Mouse (Mus musculus) spleen, postnatal 14 days (tissue): Measurements from ENCODE around the gene Rtl1.

Experiments
- DNase-seq, 2 experiments: peaks; one replicate each; pipeline ENCODE4 v3.0.0; 2021 to 2022; ENCODE audit warnings: low spot score in 2 of 2

Rtl1 gene

DNA sequence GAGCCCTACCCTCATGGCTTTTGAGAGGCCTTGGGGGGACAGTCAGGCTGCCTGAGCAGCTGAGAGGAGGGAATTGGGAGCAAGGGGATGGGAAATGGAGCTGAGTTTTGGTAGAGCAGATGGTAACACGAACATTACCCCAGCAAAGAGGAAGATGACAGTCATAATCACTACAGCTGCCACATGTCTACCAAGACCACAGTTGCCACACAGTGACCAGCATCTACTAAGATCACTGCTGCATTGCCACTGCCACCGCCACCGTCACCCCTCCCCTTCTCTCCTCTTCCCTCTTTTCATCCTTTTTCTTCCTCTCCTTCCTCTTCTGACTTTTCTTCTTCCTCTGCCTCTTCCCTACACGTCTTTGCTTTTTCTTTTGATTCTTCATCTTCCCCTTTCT is 27.9 kb downstream of the Rtl1 start:
- no peak for DNase-seq

DNA sequence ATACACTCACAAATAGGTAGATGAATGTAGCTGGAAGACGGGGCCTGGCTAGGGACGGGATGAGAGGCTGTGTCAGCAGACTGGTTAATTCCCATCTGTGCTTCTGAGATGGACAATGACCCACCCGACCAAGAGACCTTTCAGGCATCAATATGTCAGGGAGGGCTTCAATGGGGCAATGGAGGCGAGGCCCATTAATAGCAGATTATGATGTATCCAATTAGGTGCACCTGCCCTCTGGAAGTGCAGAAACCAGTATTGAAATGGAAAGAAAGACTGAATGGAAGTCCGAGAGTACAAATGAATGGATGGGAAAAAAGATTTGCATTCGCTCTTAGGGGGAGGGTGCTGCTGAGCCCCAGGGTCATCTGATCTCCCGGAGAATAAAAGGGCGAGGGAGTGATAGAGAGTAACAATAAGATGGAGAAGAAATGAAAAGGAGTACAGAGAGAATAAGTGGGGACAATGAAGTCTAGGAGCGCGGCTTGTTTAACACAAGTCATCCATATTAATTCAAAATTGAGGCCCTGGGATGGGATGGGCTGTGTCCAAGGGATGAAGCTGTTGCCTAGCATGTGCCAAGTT is 39.9 kb downstream of the Rtl1 start:
- DNase-seq = no peak

DNA sequence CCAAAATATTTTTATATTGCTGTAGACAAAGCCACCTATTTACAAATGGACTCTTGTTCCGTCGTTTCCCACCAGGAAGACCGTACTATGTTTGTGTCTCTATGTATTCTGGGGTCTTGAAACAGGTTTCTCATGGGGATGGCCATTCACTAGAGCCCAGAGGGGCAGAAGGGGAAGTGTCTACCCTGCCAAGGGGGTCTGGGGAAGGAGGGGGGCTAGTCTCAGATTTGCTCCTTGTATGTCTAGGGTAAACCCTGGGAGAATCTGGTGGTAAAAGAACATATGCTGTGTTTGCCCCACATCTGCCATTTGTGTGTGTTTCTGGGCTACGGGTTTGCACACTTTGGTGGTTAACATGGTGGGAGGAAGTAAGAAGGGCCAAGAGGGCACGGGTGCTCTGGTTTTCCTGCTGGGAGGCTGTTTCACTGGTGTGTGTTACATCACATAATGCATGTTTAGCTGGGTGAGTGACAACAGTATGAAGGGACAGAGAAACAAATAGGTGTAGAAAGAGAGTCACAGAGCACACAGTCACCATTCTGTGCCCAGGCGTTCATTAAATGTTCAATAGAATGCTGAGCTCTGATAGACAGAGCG is 41.1 kb downstream of the Rtl1 start:
- no peak for DNase-seq

DNA sequence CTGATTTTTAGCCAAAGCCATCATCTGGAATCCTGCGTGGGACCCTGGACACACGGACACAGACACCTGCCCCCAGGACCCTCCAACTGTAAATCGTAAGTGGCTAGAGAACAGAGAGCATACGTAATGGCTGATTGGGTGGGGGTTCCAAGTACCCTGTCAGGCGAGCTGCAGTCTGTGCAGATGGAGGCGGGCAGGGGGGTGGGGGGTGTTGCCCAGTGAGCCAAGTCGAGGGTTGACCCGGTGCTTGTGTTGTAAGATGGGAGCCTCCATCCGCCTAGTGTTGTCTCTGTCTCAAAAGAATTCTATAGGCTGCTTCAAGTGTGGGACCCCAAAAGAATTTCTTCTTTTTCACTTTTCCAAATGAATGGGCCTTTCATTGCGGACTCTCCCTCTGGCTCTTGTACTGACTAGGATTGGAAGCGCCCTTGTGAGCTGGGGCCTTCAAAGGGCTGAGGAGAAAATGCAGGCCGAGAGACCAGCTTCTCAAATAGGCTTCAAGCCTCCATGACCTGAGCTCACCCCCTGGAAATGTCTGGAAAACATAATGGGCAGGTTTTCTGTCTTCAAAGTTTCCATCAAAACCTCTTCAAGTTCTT is 41.8 kb downstream of the Rtl1 start:
- no peak for DNase-seq

DNA sequence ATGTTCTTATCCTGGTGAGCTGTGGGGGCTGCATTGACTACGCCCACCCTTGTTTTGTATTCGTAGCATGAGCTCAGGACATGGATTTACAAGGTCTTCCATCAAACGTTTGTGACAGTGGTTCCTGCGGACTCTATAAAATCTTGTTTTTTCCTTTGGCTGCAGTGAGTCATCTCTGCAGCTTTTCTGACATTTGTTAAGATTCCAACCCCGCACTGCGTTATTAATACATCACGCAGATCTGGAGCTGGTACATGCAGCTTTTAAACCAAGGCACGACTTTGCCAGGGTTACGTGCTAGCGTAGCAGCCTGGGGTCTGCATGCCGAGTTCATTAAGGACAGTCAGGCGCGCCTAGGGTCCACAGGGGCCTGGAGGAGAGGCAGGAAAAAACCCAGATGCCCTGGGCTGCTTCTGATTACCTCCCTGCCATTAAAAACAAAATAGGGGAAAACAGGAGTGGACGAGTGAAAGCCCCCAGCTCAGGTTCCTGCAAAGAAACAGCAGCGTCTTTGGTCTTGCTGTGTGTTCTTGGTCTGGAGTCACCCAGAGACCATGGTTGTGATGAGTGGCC is 44.2 kb downstream of the Rtl1 start:
- no peak for DNase-seq

- DNase-seq = no peak
Measured at GRCm38 (mm10) chr12:109553568-109553967, 46.6 kb downstream of the Rtl1 start.

GRCm38 (mm10) chr12:109552754-109553525 is 47.2 kb downstream of the Rtl1 start:
- no peak for DNase-seq

GRCm38 (mm10) chr12:109551771-109552170 is 48.4 kb downstream of the Rtl1 start:
- DNase-seq = no peak

DNA sequence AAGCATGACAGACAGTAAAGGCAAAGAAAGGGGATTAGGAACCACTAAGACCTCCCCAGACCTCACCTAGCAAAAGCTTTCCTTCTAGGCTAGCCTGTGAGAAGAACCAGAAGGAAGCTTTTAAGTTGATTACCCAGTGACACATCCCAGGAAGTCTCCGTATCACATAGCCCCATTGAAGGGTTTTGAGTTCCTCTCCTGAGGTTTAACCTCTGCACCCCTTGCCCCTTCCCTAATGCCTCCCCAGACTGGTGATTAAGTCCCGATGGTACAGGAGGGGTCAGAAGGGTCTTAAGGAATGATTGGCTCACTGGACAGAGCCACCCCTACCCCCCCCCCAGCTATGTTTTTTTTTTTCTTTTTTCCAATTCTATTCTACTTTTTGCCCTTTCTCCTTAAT is 53.0 kb downstream of the Rtl1 start:
- no peak for DNase-seq

DNA sequence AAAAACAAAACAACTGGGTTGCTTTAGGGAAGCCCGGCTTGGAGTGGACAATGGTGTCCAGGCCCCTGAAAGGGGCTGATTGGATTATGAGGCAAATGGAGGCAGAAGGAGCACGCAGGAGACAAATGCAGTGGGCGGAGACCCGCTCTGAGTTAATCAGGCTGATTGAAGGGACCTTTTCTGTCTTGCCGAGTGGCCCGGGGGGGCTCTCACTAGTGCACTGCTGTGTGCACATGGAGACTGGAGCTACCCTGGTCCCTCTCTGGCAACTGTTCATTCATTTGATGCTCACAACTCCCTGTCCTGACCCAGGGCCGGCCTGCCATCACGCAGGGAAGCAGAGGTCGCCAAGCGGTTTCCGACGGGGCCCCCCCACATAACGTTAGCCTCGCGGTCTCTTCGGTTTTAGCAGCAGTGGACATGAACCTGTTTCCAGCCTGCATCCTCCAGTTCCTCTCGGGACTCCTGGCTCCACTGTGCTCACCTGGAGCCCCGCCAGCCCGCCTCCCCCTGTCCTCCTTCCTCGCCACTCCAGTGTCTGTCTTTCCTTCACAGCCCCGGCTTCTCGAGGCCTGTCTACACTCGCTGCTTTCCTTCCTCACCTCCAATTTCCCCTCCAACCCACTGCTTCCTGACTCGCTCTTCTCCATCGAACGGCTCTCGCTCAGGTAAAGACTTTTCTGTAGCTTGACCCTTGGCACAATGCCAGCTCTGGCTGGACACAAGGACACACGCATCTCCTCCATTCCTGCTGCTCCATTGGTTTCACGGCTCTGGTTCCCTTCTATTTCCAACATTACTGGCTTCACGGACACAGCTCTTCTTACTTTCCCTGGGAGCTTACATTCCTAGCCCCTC is 54.0 kb downstream of the Rtl1 start:
- no peak for DNase-seq

- no peak for DNase-seq
Measured at GRCm38 (mm10) chr12:109543281-109543923, 56.7 kb downstream of the Rtl1 start.

DNA sequence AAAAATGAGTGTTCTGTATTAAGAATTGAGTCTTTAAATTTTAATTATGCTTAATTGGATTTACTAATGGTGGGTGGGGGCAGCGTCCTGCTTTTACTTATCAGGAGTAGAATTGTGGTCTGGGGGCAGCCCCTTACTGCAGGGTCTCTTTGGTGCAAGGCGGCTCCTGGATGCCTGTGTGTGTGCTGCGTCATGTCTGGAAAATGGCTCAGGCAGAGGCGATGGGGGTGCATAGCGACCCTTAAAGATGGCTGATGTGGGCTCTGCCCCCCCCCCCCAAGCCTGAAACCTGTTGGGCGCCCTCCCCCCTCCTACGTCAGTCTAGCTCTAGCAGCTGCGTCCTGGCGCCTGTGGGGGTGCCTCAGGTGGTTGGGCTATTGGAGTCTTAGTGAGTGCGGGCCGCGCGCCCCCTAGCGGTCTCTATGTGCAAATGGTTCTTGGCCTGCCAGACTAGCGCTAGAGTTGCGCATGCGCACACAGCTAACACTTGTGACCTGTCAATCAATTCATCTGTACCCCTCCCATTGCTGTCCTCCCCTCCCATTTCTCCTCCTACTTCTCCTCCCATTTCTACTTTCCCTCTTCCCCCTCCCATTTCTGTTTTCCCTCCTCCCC is 57.4 kb downstream of the Rtl1 start:
- DNase-seq = peak in 1 of 2 experiments; percentile 20

GRCm38 (mm10) chr12:109542011-109542410 is 58.1 kb downstream of the Rtl1 start:
- DNase-seq = no peak

- DNase-seq = no peak
Measured at GRCm38 (mm10) chr12:109541540-109541899, 58.6 kb downstream of the Rtl1 start.

DNA sequence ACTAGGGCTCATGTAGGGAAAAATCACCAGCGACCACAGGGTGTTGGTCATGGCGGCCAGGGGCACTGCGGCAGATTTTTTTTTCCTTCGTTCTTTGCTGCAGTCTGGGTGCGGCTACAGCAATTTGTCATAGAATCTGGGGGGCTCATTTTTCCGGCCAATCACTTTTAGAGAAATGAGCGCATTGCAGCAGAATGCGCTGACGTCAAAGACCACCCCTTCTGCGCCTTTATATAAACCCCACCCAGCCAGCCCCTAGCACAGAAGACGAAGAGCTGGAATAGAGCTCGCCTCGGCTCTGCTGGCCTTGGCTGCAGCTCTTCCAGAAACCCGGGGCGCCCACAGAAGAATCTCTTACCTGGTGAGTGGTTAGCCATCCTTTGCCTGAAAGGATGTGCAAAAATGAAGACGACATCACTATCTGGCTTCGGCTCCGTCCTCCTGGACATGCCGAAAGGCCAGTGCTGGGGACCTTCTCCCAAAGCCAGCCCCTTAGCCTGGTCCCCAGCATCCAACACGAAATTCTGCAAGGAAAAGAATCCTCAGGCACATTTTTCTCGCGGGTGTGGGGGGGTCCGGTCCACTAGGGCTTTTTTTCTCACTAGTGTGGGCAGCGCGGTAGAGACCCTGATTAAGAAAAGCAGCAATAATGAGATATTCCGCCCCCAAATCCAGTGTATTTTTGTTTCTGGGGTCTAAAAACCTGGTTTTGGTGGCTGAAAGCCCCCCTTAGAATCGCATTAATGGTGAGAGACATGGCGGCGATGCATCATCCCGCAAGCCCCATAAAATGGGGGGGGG is 59.2 kb downstream of the Rtl1 start:
- DNase-seq = no peak

DNA sequence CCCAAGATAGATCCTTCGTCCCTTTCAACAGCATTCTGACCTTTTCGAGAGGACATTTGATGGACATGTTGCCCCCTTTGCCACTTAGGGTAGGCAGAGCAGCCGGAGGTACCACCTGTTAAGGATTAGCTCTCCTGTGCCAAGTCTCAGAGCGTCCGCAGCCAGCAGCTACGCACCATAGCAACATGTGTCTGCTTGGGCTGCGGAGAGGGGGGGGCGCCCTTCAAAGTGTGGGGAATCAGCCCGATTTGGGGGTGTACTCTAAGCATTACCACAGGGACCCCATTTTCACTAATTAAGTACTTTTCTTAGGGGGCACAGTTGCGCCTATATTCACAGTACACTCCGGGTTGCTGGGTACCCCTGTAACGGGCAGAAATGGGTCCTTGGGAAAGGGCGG is 60.2 kb downstream of the Rtl1 start:
- no peak for DNase-seq
